Mouse (Mus musculus) frontal cortex, adult (tissue): ENCODE measurements around the gene Snta1.

ENCODE experiments used
- ATAC-seq: cut with Nextera tagmentation; 2 replicates; pipeline ENCODE4 v1.9.2; 2017; ENCODE audit warnings: mild to moderate bottlenecking, moderate library complexity, mixed read lengths; ENCODE audit not compliant: low TSS enrichment

Snta1 gene

GRCm38 (mm10) chr2:154407643-154408445, at the start of gene Snta1:
TSS of gene Snta1 (minus strand) at chr2:154408099.
- peak; percentile 51 for ATAC-seq

DNA sequence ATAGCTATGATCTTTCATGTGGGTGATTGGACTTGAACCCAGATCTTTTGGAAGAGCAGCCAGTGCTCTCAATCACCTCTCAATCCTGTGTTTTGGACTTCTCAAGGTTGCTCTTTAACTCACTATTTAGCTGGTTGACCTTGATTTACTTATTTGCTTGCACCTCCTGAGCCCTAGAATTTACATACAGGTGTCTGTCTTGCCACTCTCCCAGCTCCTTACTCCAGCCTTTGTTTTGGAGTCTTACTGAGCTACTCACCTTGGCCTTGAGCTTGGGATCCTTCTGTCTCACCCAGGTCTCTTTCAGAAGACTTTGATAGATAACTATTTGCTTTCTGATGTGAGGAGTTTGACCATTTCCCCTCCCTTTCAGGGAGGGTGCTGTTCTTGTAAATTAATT, 48.7 kb upstream of the Snta1 start:
- no peak for ATAC-seq

GRCm38 (mm10) chr2:154455776-154456175, 47.9 kb upstream of the Snta1 start:
- peak; percentile 67 for ATAC-seq

- ATAC-seq, result peak; percentile 27; the same call in 1 of the 2 replicates
These were observed 46.7 kb upstream of the Snta1 start for GRCm38 (mm10) chr2:154454605-154455004.

GRCm38 (mm10) chr2:154454099-154454498, 46.2 kb upstream of the Snta1 start:
- ATAC-seq, result no peak

DNA sequence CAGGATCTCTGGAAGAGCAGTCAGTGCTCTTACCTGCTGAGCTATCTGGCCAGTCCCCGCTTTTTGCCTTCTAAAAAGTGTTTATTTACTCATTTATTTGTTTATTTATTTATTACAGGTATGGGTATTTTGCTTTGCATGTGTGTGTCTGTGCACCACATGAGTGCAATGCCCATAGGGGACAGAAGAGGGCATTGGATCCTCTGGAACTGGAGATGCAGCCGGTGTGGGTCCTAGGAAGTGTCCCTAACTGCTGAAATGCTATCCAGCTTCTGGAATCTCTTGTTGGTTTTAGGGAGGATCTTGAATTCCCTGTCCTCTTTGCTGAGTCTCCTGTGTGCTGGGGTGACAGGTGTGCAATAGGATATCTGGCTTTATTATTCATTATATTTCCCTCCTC, 45.1 kb upstream of the Snta1 start:
- no peak for ATAC-seq

DNA sequence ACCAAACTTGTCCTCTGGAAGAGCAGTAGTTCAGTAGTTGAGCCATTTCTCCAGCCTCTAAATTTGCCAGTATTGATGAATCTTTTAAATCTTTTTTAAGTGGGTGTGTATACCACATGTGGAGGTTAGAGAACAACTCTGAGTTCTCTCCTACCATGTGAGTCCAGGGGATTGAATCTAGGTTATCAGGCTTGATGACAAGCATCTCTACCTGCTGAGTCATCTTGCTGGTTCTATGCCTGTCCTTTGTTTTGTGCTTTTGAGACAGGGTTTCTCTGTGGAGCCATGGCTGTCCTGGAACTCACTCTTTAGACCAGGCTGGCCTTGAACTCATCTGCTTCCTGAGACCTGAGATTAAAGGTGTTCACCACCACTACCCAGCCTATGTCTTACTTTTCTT, 40.7 kb upstream of the Snta1 start:
- ATAC-seq, result no peak

DNA sequence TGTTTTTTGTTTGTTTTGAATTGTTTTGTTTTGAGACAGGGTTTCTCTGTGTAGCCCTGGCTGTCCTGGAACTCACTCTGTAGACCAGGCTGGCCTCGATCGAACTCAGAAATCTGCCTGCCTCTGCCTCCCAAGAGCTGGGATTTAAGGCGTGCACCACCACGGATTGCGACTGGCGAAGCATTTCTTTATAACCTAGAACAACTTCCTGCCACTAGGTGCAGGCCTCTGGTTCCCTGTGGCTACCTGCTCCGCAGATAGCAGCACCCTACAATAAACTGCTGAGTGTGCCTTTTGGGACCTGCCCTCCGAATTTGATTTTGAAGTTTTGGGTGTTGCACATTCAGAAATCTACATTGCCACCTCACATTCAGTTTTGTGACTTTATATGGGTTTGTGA, 39.9 kb upstream of the Snta1 start:
- no peak for ATAC-seq

DNA sequence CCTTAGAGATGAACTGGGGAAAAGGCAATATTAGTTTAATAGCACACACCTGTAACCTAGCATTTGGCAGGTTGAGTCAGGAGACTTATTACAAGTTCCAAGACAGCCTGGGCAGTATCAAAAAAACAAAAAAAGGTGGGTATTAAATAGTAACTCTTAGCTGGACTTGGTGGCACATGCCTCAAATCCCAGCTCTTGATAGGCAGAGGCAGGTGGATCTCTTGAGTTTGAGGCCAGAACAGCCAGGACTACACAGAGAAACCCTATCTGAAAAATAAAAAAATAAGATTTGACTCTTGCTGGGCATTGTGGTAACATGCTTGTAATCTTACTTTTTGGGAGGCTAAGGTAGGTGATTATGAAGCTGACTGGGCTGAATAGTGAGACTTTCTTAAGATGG, 32.6 kb upstream of the Snta1 start:
- ATAC-seq, result no peak

DNA sequence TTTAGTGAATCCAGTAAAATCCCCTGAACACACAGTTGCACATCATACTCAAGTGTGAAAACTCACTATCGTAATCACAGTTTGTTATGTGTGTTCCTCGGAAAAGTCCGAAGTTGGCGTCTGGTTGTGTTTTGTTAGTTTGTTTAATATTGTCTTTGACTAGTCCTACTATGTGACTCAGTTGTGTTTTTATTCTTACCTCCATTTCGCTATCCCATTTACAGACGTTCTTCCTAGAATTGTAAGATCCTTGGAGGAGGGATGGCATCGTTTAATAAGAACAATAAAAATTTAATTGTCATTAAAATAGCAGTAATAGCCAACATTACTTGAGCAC, 29.3 kb upstream of the Snta1 start:
- ATAC-seq, result no peak

GRCm38 (mm10) chr2:154436458-154437190, 28.7 kb upstream of the Snta1 start, which contains the start of gene Cbfa2t2:
TSS of gene Cbfa2t2 (plus strand) at chr2:154436481.
- ATAC-seq, result peak; percentile 58

GRCm38 (mm10) chr2:154436076-154436457, 28.2 kb upstream of the Snta1 start:
- peak; percentile 99 for ATAC-seq

- ATAC-seq, result no peak
These were observed 26.8 kb upstream of the Snta1 start for GRCm38 (mm10) chr2:154434690-154435089.

DNA sequence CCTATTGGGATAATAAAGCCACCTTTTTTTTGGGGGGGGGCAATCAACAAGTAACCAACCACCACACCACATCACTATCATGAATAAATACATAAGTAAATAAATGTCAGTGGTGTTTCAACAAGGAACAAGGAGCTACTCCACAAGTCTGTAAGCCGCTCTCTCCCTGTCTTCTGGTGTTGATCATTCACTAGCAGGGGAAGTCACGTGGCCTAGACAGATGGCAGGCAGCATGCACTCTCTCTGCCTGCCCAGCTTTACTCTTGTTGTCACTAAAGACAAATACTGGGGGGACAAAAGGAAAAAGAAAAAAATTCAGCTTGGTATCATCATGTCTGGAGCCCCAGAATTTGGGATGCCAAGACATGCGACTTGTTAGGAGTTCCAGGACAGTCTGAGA, 25.5 kb upstream of the Snta1 start:
- ATAC-seq, result no peak

DNA sequence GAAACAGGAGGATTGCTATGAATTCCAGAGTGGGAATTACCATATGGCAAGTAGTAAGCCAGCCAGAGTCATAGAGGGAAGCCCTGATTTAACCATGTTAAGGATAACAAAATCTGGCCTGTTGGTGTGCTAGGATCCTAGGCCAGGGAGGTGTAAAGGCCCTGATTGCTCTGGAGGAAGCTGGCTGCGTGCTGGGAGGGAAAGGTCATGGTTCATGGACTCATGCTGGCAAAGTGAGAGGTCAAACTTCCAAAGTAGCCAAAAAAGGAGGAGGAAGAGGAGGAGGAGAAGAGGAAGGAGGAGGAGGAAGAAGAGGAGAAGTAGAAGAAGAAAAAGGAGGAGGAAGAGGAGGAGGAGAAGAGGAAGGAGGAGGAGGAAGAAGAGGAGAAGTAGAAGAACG, 24.8 kb upstream of the Snta1 start:
- ATAC-seq, result no peak

- ATAC-seq, result no peak
These were observed 22.7 kb upstream of the Snta1 start for GRCm38 (mm10) chr2:154430566-154430965.

- ATAC-seq, result no peak
These were observed 20.0 kb upstream of the Snta1 start for GRCm38 (mm10) chr2:154427853-154428360.

DNA sequence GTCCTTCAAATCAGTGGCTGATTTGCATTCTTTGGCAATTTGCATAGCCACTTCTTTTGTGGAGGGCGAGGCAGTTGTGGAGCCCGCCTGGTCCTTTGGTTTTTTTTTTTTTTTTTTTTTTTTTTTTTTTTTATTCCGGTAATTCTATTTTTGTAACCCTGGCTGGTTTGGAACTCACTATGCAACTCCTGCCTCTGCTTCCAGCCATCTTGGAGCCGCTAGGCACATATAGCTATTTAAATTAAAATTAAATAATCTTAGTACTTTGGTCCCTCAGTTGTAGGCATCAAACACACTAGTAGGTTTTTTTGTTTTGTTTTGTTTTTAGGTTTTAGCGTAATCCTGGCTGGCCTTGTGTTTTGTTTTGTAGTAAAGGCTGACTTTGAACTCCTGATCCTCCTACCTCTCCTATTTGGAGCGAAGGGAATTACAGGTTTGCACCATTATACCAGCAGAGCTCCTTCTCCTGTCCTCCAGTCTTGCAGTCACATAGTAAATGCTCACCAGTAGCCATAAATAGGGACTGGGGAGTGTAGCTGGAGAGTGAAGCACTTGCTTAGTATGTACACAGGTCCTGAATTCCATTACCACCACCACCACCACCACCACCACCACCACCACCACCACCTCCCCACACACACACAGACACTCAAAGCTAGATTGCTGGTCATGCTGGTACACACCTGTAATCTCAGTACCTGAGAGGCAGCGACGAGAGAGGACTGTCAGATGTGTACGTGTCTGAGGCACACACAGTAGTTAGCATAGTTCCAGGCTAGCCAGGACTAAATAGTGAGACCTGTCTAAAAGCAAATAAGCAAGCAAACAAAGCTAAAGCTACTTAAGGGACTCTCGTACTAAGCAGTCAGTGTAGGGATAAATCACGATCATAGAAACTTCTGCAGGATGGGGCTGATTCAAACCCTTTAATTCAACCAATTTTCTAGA, 19.3 kb upstream of the Snta1 start:
- ATAC-seq, result no peak

- no peak for ATAC-seq
These were observed 18.4 kb upstream of the Snta1 start for GRCm38 (mm10) chr2:154426188-154426904.

DNA sequence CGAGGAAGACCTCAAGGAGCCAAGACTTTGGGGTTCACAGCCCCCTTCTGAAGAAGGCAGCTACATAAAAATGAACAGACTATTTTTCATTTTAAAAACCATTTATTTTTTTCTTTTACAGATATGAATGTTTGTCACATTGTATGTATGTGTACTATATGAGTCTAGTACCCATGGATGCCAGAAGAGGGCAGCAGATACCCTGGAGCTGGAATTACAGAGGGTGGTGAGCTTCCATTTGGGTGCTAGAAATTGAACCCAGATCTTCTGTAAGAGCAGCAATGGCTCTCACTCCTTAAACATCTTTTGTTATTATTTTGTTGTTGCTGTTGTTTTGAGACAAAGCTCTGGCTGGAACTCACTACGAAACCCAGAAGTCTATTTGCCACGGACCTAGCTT, 17.6 kb upstream of the Snta1 start:
- no peak for ATAC-seq

DNA sequence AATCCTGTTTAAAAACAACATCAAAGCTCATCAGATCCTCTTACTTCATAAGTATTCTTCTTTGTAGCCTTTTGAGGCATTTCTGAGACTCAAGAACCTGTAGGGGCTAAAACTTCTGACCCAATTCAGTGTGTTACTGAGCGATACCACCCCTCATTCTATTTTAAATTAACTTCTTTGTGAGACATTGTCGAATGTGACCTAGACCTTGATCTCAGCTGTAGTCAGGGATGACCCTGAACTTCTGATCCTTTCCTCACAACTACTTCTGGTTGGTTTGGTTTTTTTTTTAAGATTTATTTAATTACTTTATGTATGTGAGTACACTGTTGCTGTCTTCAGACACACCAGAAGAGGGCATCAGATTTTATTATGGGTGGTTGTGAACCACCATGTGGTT, 15.6 kb upstream of the Snta1 start:
- ATAC-seq, result no peak
